Mouse (Mus musculus): ENCODE data around the gene Ankzf1. TPM values are rescaled to one million over a fixed set of nuclear protein-coding genes. Genes with fewer than 3 reads are reported as not detected.

Gene Ankzf1
- polyA plus RNA-seq, 1 experiment from 2014 or later = 18.2 TPM

DNA sequence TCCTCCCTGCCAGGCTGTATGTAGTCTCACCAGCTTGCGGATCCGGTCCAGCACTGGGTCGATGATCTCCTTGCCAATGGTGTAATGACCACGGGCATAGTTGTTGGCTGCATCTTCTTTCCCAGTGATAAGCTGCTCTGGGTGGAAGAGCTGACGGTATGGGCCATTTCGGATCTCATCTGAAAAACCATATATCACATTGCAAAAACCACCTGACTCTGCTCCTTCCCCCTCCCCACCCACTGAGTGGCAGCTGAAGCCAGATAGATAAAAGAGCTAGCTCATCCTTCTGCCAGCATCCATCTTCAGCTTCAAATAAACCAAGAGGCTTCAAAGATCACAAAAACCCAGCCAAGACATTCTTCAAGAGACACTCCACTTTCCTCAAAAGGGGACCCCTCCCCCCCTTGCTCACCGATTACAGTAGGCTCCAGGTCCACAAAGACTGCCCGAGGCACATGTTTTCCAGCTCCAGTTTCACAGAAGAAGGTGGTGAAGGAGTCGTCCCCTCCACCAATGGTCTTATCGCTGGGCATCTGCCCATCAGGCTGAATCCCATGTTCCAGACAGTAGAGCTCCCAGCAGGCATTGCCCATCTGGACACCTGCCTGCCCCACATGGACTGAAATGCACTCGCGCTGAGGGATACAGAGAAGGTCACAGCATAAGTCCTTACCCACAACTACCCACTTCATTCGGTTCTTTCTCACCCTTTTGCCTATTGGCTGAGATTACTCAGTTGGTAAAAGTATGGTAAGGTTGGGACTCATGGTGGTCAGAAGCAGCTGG, 25.0 kb downstream of the Ankzf1 start:
- ATAC-seq (ENCODE audit: insufficient read depth, low FRiP score, low TSS enrichment) = no peak
- WGBS = 82% methylated on average over 13 of the region's 13 CpGs

DNA sequence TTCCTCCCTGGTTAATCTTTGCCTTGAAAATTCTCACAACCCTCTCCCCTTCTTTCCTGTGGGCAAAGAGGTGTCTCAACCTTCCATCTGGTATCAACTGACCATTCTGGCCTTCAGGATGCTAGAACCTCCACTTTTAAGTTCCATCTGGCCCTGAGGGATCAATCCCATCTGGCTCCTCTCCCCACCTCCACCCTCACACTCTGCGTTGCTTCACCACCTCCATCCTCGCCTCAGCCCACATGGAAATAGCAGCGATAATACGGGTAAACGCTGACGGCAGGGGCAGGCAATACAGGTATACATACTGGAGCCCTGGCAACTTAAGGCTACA, 25.9 kb downstream of the Ankzf1 start:
- Histone ChIP-seq H3K4me2 (ENCODE audit: low read depth) (peak overlapping the region; percentile 20; the same call in 1 of the 2 replicates), H3K9me3 (ENCODE audit: control insufficient read depth, low read length) (no peaks in the 10 kb centered on the region; the same call in 1 of the 2 replicates), H3K27ac (ENCODE audit: low read depth, low read length) (no peak overlapping the region), H3K9ac (ENCODE audit: low read length) (no peak overlapping the region), H3K36me3 (ENCODE audit: control insufficient read depth, insufficient read depth, low read length) (peaks cover 8% of the 10 kb centered on the region), H3K4me3 (ENCODE audit: low read depth, low read length) (no peak overlapping the region), H3K4me1 (ENCODE audit: control insufficient read depth, insufficient read depth, low read length) (peaks cover 13% of the 10 kb centered on the region), H3K27me3 (ENCODE audit: control insufficient read depth, insufficient read depth, low read length) (peaks cover 43% of the 10 kb centered on the region)
- ATAC-seq (ENCODE audit: insufficient read depth, low FRiP score, low TSS enrichment) (no peak), DNase-seq (ENCODE audit: low spot score) (no peak)
- WGBS = 4% methylated on average over 6 of the region's 6 CpGs

More for the DNA sequence above, 25.0 kb downstream of the Ankzf1 start:
- H3K4me1 ChIP-seq (ENCODE audit: control insufficient read depth, insufficient read depth, low read length) = peaks cover 13% of the 10 kb centered on the region
- DNase-seq (ENCODE audit: low spot score) = no peak
- H3K4me2 ChIP-seq (ENCODE audit: low read depth) = no peak overlapping the region
- no peak overlapping the region for H3K4me3 ChIP-seq (ENCODE audit: low read depth, low read length)
- peaks cover 10% of the 10 kb centered on the region for H3K36me3 ChIP-seq (ENCODE audit: control insufficient read depth, insufficient read depth, low read length)
- H3K9ac ChIP-seq (ENCODE audit: low read length) = no peak overlapping the region
- peaks cover 43% of the 10 kb centered on the region for H3K27me3 ChIP-seq (ENCODE audit: control insufficient read depth, insufficient read depth, low read length)
- no peaks in the 10 kb centered on the region; the same call in 1 of the 2 replicates for H3K9me3 ChIP-seq (ENCODE audit: control insufficient read depth, low read length)
- no peak overlapping the region for H3K27ac ChIP-seq (ENCODE audit: low read depth, low read length)

DNA sequence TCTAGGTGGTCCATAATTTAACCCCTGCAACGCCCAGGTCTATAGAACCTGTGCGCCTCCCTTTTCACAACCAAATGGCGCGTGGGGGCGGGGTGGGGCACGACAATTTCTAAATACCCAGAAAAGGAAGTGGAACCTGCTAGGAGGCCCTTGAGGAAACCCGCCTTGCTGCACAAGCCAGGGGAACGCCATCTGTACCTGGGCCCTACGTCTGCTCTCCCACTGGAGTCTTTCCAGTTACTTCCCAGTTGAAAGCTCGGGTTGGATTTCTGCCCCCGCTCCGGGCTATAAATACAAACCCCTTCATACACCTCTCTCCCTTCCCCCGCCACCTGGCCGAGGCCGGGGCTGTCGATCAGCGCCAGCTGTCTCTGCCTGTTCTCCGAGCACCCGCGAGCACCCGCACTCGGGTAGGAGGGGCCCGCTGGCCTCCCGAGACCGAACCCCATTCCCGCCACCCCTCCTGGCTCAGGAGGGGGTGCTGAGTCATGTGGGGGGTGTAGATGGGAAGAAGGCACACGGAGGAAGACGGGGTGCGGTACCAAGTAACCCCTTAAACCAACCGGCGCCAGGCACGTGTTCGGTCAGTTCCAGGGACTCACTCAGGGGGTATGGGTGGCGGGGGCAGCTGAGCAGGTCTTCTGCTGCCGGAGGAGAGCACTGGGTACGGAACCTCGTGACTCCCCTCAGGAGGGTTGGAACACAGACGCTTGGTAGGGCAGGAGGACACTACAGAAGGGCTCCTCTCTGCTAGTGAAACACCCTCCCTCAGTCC, 26.5 kb downstream of the Ankzf1 start:
- Histone ChIP-seq H3K4me3 (ENCODE audit: low read depth, low read length) (peak overlapping the region; percentile 49), H3K27me3 (ENCODE audit: control insufficient read depth, insufficient read depth, low read length) (peaks cover 43% of the 10 kb centered on the region), H3K9ac (ENCODE audit: low read length) (peak overlapping the region; percentile 36; the same call in 1 of the 2 replicates), H3K27ac (ENCODE audit: low read depth, low read length) (no peak overlapping the region), H3K36me3 (ENCODE audit: control insufficient read depth, insufficient read depth, low read length) (peaks cover 5% of the 10 kb centered on the region), H3K4me1 (ENCODE audit: control insufficient read depth, insufficient read depth, low read length) (peaks cover 13% of the 10 kb centered on the region), H3K9me3 (ENCODE audit: control insufficient read depth, low read length) (no peaks in the 10 kb centered on the region; the same call in 1 of the 2 replicates), H3K4me2 (ENCODE audit: low read depth) (peak overlapping the region; percentile 92)
- DNase-seq (ENCODE audit: low spot score) (no peak), ATAC-seq (ENCODE audit: insufficient read depth, low FRiP score, low TSS enrichment) (peak; percentile 36; the same call in 1 of the 2 replicates)
- 1% methylated on average over 38 of the region's 38 CpGs for WGBS

DNA sequence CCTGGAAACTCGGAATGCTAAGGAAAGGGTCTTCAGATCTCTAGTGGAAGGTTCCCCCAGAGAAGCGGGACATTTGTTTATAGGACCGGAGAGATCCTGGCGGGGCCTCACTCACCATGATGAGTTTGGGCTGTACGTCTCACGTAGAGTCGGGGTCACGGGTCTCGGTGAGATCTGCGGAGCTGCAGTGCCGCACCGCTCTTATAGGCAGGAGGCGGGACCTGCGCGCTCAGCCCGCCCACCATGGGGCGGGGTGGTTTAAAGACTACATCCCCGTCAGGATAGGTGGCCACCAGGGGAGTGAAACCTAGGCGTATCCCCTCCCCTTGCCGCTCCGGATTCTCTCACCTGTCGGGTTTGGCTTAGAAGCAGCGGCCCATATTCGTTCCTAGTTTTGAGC, 27.1 kb downstream of the Ankzf1 start:
- ATAC-seq (ENCODE audit: insufficient read depth, low FRiP score, low TSS enrichment) (0 out of 2 replicates have a peak, but pooled peaks have one; percentile 76), DNase-seq (ENCODE audit: low spot score) (peak; percentile 78)
- 0% methylated on average over 24 of the region's 24 CpGs for WGBS
- peaks cover 4% of the 10 kb centered on the region for H3K36me3 ChIP-seq (ENCODE audit: control insufficient read depth, insufficient read depth, low read length)
- H3K9ac ChIP-seq (ENCODE audit: low read length) = peak overlapping the region; percentile 36; the same call in 1 of the 2 replicates
- H3K27me3 ChIP-seq (ENCODE audit: control insufficient read depth, insufficient read depth, low read length) = peaks cover 46% of the 10 kb centered on the region
- peak overlapping the region; percentile 49 for H3K4me3 ChIP-seq (ENCODE audit: low read depth, low read length)
- peak overlapping the region; percentile 92 for H3K4me2 ChIP-seq (ENCODE audit: low read depth)
- no peaks in the 10 kb centered on the region; the same call in 1 of the 2 replicates for H3K9me3 ChIP-seq (ENCODE audit: control insufficient read depth, low read length)
- no peak overlapping the region for H3K27ac ChIP-seq (ENCODE audit: low read depth, low read length)
- peaks cover 13% of the 10 kb centered on the region for H3K4me1 ChIP-seq (ENCODE audit: control insufficient read depth, insufficient read depth, low read length)

DNA sequence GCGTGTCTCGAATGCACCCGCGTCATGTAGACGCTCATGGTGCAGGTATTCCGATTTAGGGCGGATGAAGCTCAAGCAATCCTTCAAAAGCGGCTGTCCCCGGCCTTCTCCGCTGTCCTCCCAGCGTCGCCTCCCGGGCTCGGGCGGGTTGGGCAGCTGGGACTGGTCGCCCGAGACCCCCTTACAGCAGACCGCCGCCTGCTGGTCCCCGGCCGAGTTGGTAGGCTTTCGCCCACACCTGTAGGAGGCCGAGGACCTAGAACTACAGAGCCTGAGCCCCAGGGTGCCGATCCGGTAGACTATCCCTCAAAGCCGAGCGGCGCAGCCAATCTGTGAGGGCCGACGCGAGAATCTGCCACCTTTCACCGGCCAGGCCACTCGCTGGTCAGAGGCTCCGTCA, 27.6 kb downstream of the Ankzf1 start, which contains the start of gene Tuba4a:
TSS of gene Tuba4a (minus strand) at position 335 of the 400 bp plus-strand sequence.
- ATAC-seq (ENCODE audit: insufficient read depth, low FRiP score, low TSS enrichment) (0 out of 2 replicates have a peak, but pooled peaks have one; percentile 41), DNase-seq (ENCODE audit: low spot score) (peak; percentile 37)
- H3K36me3 ChIP-seq (ENCODE audit: control insufficient read depth, insufficient read depth, low read length) = no peaks in the 10 kb centered on the region; the same call in 1 of the 2 replicates
- H3K4me1 ChIP-seq (ENCODE audit: control insufficient read depth, insufficient read depth, low read length) = peaks cover 13% of the 10 kb centered on the region
- peak within 1 kb of the TSS; percentile 49 for H3K4me3 ChIP-seq (ENCODE audit: low read depth, low read length)
- WGBS = under 1% methylated on average over 34 of the region's 34 CpGs
- peak within 1 kb of the TSS; percentile 92 for H3K4me2 ChIP-seq (ENCODE audit: low read depth)
- peaks cover 46% of the 10 kb centered on the region for H3K27me3 ChIP-seq (ENCODE audit: control insufficient read depth, insufficient read depth, low read length)
- no peaks in the 10 kb centered on the region; the same call in 1 of the 2 replicates for H3K9me3 ChIP-seq (ENCODE audit: control insufficient read depth, low read length)
- no peak within 1 kb of the TSS for H3K27ac ChIP-seq (ENCODE audit: low read depth, low read length)
- H3K9ac ChIP-seq (ENCODE audit: low read length) = peak within 1 kb of the TSS; percentile 36; the same call in 1 of the 2 replicates

DNA sequence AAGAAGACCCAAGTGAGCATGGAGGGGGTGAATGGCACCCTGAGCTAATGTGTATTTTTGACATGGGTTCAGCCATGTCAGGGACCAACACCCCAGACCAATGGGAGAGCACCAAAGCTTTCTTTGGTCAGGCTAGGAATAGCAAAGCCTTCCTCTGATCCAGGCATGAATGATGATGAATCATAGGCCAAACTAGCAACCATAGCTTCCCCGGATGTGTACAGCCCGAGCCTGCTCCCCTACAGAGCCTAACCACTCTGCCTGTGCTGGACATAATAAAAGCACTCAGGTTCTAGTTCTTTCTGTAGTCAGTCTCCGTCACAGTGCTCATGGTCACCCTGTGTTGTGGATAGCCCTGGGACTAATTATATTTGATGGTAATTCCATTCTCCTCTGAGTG, 29.6 kb downstream of the Ankzf1 start:
- no peak overlapping the region for H3K4me3 ChIP-seq (ENCODE audit: low read depth, low read length)
- H3K27me3 ChIP-seq (ENCODE audit: control insufficient read depth, insufficient read depth, low read length) = peaks cover 46% of the 10 kb centered on the region
- no peaks in the 10 kb centered on the region for H3K36me3 ChIP-seq (ENCODE audit: control insufficient read depth, insufficient read depth, low read length)
- H3K27ac ChIP-seq (ENCODE audit: low read depth, low read length) = no peak overlapping the region
- DNase-seq (ENCODE audit: low spot score) (no peak), ATAC-seq (ENCODE audit: insufficient read depth, low FRiP score, low TSS enrichment) (no peak)
- H3K9ac ChIP-seq (ENCODE audit: low read length) = no peak overlapping the region
- peaks cover 13% of the 10 kb centered on the region for H3K4me1 ChIP-seq (ENCODE audit: control insufficient read depth, insufficient read depth, low read length)
- H3K9me3 ChIP-seq (ENCODE audit: control insufficient read depth, low read length) = no peaks in the 10 kb centered on the region; the same call in 1 of the 2 replicates
- H3K4me2 ChIP-seq (ENCODE audit: low read depth) = no peak overlapping the region
- 83% methylated on average over 3 of the region's 3 CpGs for WGBS

DNA sequence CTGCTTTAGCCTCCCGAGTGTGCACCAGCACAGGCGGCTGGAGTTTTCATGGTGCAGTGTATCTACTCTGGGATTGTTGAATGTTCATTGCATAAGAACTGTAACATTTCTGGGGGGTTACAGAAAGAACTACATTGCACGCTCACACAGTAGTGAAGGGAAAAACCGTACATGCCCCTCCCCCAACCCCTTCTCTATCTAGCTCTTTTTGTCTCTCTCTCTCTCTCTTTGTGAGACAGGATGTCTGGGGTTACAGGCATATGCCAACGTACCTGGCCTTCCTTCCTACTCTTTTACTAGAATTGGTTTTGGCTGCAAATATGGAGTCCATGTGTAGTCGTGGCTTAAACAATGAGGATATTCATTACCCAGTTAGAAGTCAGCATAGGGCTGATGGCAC, 31.0 kb downstream of the Ankzf1 start:
- no peaks in the 10 kb centered on the region; the same call in 1 of the 2 replicates for H3K9me3 ChIP-seq (ENCODE audit: control insufficient read depth, low read length)
- no peak for DNase-seq (ENCODE audit: low spot score)
- H3K4me2 ChIP-seq (ENCODE audit: low read depth) = no peak overlapping the region
- no peaks in the 10 kb centered on the region for H3K36me3 ChIP-seq (ENCODE audit: control insufficient read depth, insufficient read depth, low read length)
- H3K27me3 ChIP-seq (ENCODE audit: control insufficient read depth, insufficient read depth, low read length) = peaks cover 37% of the 10 kb centered on the region
- ATAC-seq (ENCODE audit: insufficient read depth, low FRiP score, low TSS enrichment) = no peak
- peaks cover 13% of the 10 kb centered on the region for H3K4me1 ChIP-seq (ENCODE audit: control insufficient read depth, insufficient read depth, low read length)
- no peak overlapping the region for H3K27ac ChIP-seq (ENCODE audit: low read depth, low read length)
- H3K4me3 ChIP-seq (ENCODE audit: low read depth, low read length) = no peak overlapping the region
- H3K9ac ChIP-seq (ENCODE audit: low read length) = no peak overlapping the region
- 82% methylated on average over 6 of the region's 6 CpGs for WGBS

DNA sequence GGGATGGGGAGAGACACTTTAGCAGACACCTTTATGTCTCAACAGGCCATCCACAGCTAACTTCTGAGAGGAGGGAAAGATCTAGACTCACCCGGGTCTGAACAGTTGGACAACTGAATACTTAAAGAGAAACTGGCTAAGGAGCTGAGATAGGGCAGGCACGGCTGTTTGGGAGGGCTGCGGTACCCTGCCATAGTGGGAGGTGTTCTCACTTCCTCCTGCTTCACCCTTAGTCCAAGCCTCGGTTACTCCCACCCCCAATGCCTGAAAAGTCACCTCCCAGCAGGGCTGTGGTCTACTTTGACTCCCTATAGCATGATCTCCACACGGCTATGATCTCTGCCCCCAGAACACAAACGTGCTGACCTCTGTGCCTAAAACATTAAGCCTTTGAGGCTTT, 31.6 kb downstream of the Ankzf1 start:
- ATAC-seq (ENCODE audit: insufficient read depth, low FRiP score, low TSS enrichment) = no peak
- 74% methylated on average over 6 of the region's 6 CpGs for WGBS
- H3K27me3 ChIP-seq (ENCODE audit: control insufficient read depth, insufficient read depth, low read length) = peaks cover 32% of the 10 kb centered on the region
- no peak overlapping the region for H3K4me2 ChIP-seq (ENCODE audit: low read depth)
- H3K4me3 ChIP-seq (ENCODE audit: low read depth, low read length) = no peak overlapping the region
- H3K9me3 ChIP-seq (ENCODE audit: control insufficient read depth, low read length) = no peaks in the 10 kb centered on the region; the same call in 1 of the 2 replicates
- peaks cover 12% of the 10 kb centered on the region for H3K4me1 ChIP-seq (ENCODE audit: control insufficient read depth, insufficient read depth, low read length)
- no peaks in the 10 kb centered on the region for H3K36me3 ChIP-seq (ENCODE audit: control insufficient read depth, insufficient read depth, low read length)
- H3K9ac ChIP-seq (ENCODE audit: low read length) = no peak overlapping the region
- H3K27ac ChIP-seq (ENCODE audit: low read depth, low read length) = no peak overlapping the region
- no peak for DNase-seq (ENCODE audit: low spot score)

Data from neural tube, embryonic 11.5 days (tissue).